Mouse (Mus musculus): ENCODE measurements around the gene Pfdn5. TPM values are rescaled to one million over a fixed set of nuclear protein-coding genes. Genes with fewer than 3 reads are reported as not detected.
A peak's percentile ranks its signal among the peaks of the same experiment; 100 is the strongest.

Gene Pfdn5
- total RNA-seq, 1 experiment = 201 TPM

GRCm38 (mm10) chr15:102280623-102281022 lies 45.3 kb upstream of the Pfdn5 start:
- H3K9me3 ChIP-seq (ENCODE audit: control insufficient read depth, insufficient read depth, low read depth, low read length) = no peaks in the 10 kb centered on the region
- H3K4me3 ChIP-seq (ENCODE audit: insufficient read depth in 1 of 2, low read depth in 1 of 2, low read length in 2 of 2, poor library complexity in 1 of 2, severe bottlenecking in 1 of 2) = peak overlapping the region; percentile 97 to 99; a peak in 3 of 4 replicates
- in situ Hi-C loops (cut with MboI; ENCODE audit: low sequenced_read_pairs in 2 of 2, unreplicated experiment in 2 of 2) = no loop called here
- no peak overlapping the region for H3K27ac ChIP-seq (ENCODE audit: insufficient read depth, low read depth, low read length, poor library complexity, severe bottlenecking)
- H3K36me3 ChIP-seq (ENCODE audit: control insufficient read depth, insufficient read depth, low read length, poor library complexity, severe bottlenecking) = peaks cover 20% of the 10 kb centered on the region
- no peak for DNase-seq (ENCODE audit: low read depth, low spot score)
- H3K9ac ChIP-seq (ENCODE audit: insufficient read depth, low read depth, low read length, poor library complexity, severe bottlenecking) = peak overlapping the region; percentile 99
- no peak for TF ChIP-seq ZC3H11A (IDR thresholded peaks at IDR 0.05; ENCODE audit: borderline replicate concordance, low read depth, low read length)
- H3K4me1 ChIP-seq (ENCODE audit: control insufficient read depth in 2 of 2, insufficient read depth in 2 of 2, low read length in 2 of 2, poor library complexity in 1 of 2) = peaks cover 8 to 24% of the 10 kb centered on the region in 2 experiments; a peak in 3 of 4 replicates

GRCm38 (mm10) chr15:102282463-102283292 lies 43.2 kb upstream of the Pfdn5 start:
- TF ChIP-seq MAFK (IDR thresholded peaks at IDR 0.05; ENCODE audit: insufficient read depth, low read depth, low read length) (no peak), ZC3H11A (IDR thresholded peaks at IDR 0.05; ENCODE audit: borderline replicate concordance, low read depth, low read length) (no peak), ZNF384 (IDR thresholded peaks at IDR 0.05; ENCODE audit: low read depth, low read length) (no peak), HCFC1 (IDR thresholded peaks at IDR 0.05; ENCODE audit: borderline replicate concordance, insufficient read depth, low read length) (no peak), CHD2 (IDR thresholded peaks at IDR 0.05; ENCODE audit: low read depth, low read length) (no peak)
- peaks cover 20% of the 10 kb centered on the region for H3K36me3 ChIP-seq (ENCODE audit: control insufficient read depth, insufficient read depth, low read length, poor library complexity, severe bottlenecking)
- DNase-seq (ENCODE audit: low read depth, low spot score) = no peak
- H3K9me3 ChIP-seq (ENCODE audit: control insufficient read depth, insufficient read depth, low read depth, low read length) = no peaks in the 10 kb centered on the region
- peaks cover 8 to 21% of the 10 kb centered on the region in 2 experiments; a peak in 3 of 4 replicates for H3K4me1 ChIP-seq (ENCODE audit: control insufficient read depth in 2 of 2, insufficient read depth in 2 of 2, low read length in 2 of 2, poor library complexity in 1 of 2)
- H3K27ac ChIP-seq (ENCODE audit: insufficient read depth, low read depth, low read length, poor library complexity, severe bottlenecking) = 0 out of 2 replicates have a peak overlapping the region, but pooled peaks have one; percentile 1
- H3K4me3 ChIP-seq (ENCODE audit: insufficient read depth in 1 of 2, low read depth in 1 of 2, low read length in 2 of 2, poor library complexity in 1 of 2, severe bottlenecking in 1 of 2) = no peak overlapping the region
- H3K9ac ChIP-seq (ENCODE audit: insufficient read depth, low read depth, low read length, poor library complexity, severe bottlenecking) = no peak overlapping the region
- in situ Hi-C loops (cut with MboI; ENCODE audit: low sequenced_read_pairs in 2 of 2, unreplicated experiment in 2 of 2) = no loop called here

- Histone ChIP-seq H3K9ac (ENCODE audit: insufficient read depth, low read depth, low read length, poor library complexity, severe bottlenecking) (no peak overlapping the region), H3K4me1 (ENCODE audit: control insufficient read depth in 2 of 2, insufficient read depth in 2 of 2, low read length in 2 of 2, poor library complexity in 1 of 2) (peaks cover 8 to 21% of the 10 kb centered on the region in 2 experiments; a peak in 3 of 4 replicates), H3K36me3 (ENCODE audit: control insufficient read depth, insufficient read depth, low read length, poor library complexity, severe bottlenecking) (peaks cover 20% of the 10 kb centered on the region), H3K4me3 (ENCODE audit: insufficient read depth in 1 of 2, low read depth in 1 of 2, low read length in 2 of 2, poor library complexity in 1 of 2, severe bottlenecking in 1 of 2) (no peak overlapping the region), H3K27ac (ENCODE audit: insufficient read depth, low read depth, low read length, poor library complexity, severe bottlenecking) (no peak overlapping the region), H3K9me3 (ENCODE audit: control insufficient read depth, insufficient read depth, low read depth, low read length) (no peaks in the 10 kb centered on the region)
- TF ChIP-seq MAFK (IDR thresholded peaks at IDR 0.05; ENCODE audit: insufficient read depth, low read depth, low read length) (no peak), ZC3H11A (IDR thresholded peaks at IDR 0.05; ENCODE audit: borderline replicate concordance, low read depth, low read length) (no peak), CHD2 (IDR thresholded peaks at IDR 0.05; ENCODE audit: low read depth, low read length) (no peak), HCFC1 (IDR thresholded peaks at IDR 0.05; ENCODE audit: borderline replicate concordance, insufficient read depth, low read length) (no peak), ZNF384 (IDR thresholded peaks at IDR 0.05; ENCODE audit: low read depth, low read length) (no peak)
- in situ Hi-C loops (cut with MboI; ENCODE audit: low sequenced_read_pairs in 2 of 2, unreplicated experiment in 2 of 2) = no loop called here
- no peak for DNase-seq (ENCODE audit: low read depth, low spot score)
Observed at GRCm38 (mm10) chr15:102283648-102284047, 42.3 kb upstream of the Pfdn5 start.

GRCm38 (mm10) chr15:102287395-102287794 lies 38.5 kb upstream of the Pfdn5 start:
- Histone ChIP-seq H3K36me3 (ENCODE audit: control insufficient read depth, insufficient read depth, low read length, poor library complexity, severe bottlenecking) (no peaks in the 10 kb centered on the region; the same call in 1 of the 2 replicates), H3K4me1 (ENCODE audit: control insufficient read depth in 2 of 2, insufficient read depth in 2 of 2, low read length in 2 of 2, poor library complexity in 1 of 2) (peaks cover 4 to 7% of the 10 kb centered on the region in 2 experiments; a peak in 2 of 4 replicates), H3K9me3 (ENCODE audit: control insufficient read depth, insufficient read depth, low read depth, low read length) (no peaks in the 10 kb centered on the region), H3K27ac (ENCODE audit: insufficient read depth, low read depth, low read length, poor library complexity, severe bottlenecking) (no peak overlapping the region), H3K9ac (ENCODE audit: insufficient read depth, low read depth, low read length, poor library complexity, severe bottlenecking) (no peak overlapping the region), H3K4me3 (ENCODE audit: insufficient read depth in 1 of 2, low read depth in 1 of 2, low read length in 2 of 2, poor library complexity in 1 of 2, severe bottlenecking in 1 of 2) (no peak overlapping the region)
- DNase-seq (ENCODE audit: low read depth, low spot score) = no peak
- in situ Hi-C loops (cut with MboI; ENCODE audit: low sequenced_read_pairs in 2 of 2, unreplicated experiment in 2 of 2) = no loop called here
- TF ChIP-seq ZNF384 (IDR thresholded peaks at IDR 0.05; ENCODE audit: low read depth, low read length) = no peak

Measured in ES-E14 (cell line).